Mouse (Mus musculus) liver, embryonic 13.5 days (tissue): ENCODE data around the gene Zfp58. TPM values are rescaled to one million over a fixed set of nuclear protein-coding genes. Genes with fewer than 3 reads are reported as not detected.

Experiments
- ATAC-seq: fragments of 200-750 bp; cut with Nextera tagmentation; 2 replicates; pipeline ENCODE4 v1.8.0; 2017; ENCODE audit warnings: low read depth, mild to moderate bottlenecking, moderate number of reproducible peaks, moderate library complexity
- DNase-seq: peaks from one replicate; pipeline ENCODE4 v3.0.0; 2022
- H3K27ac ChIP-seq: fragments of 300-500 bp; sonication (generic); 2 replicates; pipeline ENCODE4 v1.5.1; 2015; ENCODE audit warnings: moderate library complexity, mild to moderate bottlenecking, inconsistent platforms
- H3K27me3 ChIP-seq: fragments of 300-500 bp; sonication (generic); 2 replicates; pipeline ENCODE4 v1.6.1; 2015; ENCODE audit warnings: mild to moderate bottlenecking, inconsistent platforms
- H3K36me3 ChIP-seq: fragments of 300-500 bp; sonication (generic); 2 replicates; pipeline ENCODE4 v1.6.1; 2015; ENCODE audit warnings: mild to moderate bottlenecking, inconsistent platforms
- H3K4me1 ChIP-seq: fragments of 300-500 bp; sonication (generic); replicated peaks from 2 replicates; pipeline ENCODE4 v1.6.1; 2015; ENCODE audit warnings: inconsistent platforms
- H3K4me2 ChIP-seq: fragments of 300-500 bp; sonication (generic); 2 replicates; pipeline ENCODE4 v1.6.1; 2015; ENCODE audit warnings: inconsistent platforms, mild to moderate bottlenecking, moderate library complexity
- H3K4me3 ChIP-seq: fragments of 300-500 bp; sonication (generic); replicated peaks from 2 replicates; pipeline ENCODE4 v1.5.1; 2015; ENCODE audit warnings: mild to moderate bottlenecking, inconsistent platforms
- H3K9ac ChIP-seq: fragments of 300-500 bp; sonication (generic); 2 replicates; pipeline ENCODE4 v1.6.1; 2015; ENCODE audit warnings: mild to moderate bottlenecking, inconsistent platforms
- H3K9me3 ChIP-seq: fragments of 300-500 bp; sonication (generic); replicated peaks from 2 replicates; pipeline ENCODE4 v1.6.1; 2016; ENCODE audit warnings: inconsistent platforms
- WGBS: fragments of 180-500 bp; shearing (Covaris S2); methylation state at CpG from one replicate; pipeline ENCODE4 v1.1.7; 2015; ENCODE audit not compliant: insufficient replicate concordance; 5-methylcytosine and 5-hydroxymethylcytosine counted together
- polyA plus RNA-seq: library from polyadenylated mRNA; unstranded; fragments of >200 nt; fragmentation: Nextera tagmentation; extraction: Ambion mirVana; gene quantifications from 2 replicates; pipeline ENCODE4 v1.2.1, GENCODE M21; 2015

Zfp58 gene
- 3.1 and 3.3 TPM in 2 replicates for polyA plus RNA-seq

DNA sequence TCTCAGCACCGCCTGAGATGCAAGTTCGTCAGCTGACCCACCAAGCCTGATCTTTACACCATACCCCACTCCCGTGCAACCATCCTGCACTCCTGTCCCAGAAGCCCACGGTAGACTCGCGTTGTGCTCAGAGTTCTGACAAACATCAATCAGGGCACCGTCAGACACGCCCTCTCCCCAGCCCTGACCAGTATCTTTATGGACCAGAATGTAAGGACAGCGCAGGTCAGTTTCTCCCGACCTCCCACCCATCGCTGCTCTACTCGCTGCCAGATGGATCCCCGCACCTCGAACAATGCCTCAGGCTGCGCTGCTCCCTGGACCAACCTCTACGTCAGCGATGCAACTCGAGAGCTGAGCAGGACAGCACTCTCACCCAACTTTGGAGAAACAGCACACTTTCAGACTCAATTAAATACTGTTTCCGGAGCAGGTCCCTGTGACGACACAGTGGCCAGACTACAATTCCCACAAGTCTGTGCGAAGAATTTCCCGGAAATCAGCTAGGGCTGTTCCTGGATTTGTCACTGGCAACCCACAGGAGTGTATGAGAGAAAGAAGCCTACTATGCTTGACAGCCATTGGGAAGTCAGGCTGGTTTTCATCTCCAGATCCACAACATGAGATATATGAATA, at the start of gene Zfp58:
Gene Zfp58 (minus strand): TSS at position 472 of the 636 bp plus-strand sequence.
- H3K4me2 ChIP-seq = peak within 1 kb of the TSS; percentile 78
- H3K27ac ChIP-seq = peak within 1 kb of the TSS; percentile 53; the same call in 1 of the 2 replicates
- DNase-seq = peak; percentile 69
- ATAC-seq = peak; percentile 93
- peaks cover 12% of the 10 kb centered on the region for H3K4me1 ChIP-seq
- 0 out of 2 replicates have a peak, but pooled peaks cover 2% of the 10 kb centered on the region for H3K36me3 ChIP-seq
- H3K9me3 ChIP-seq = no peaks in the 10 kb centered on the region
- H3K9ac ChIP-seq = peak within 1 kb of the TSS; percentile 76
- WGBS = under 1% methylated on average over 22 of the region's 22 CpGs
- no peaks in the 10 kb centered on the region for H3K27me3 ChIP-seq
- H3K4me3 ChIP-seq = peak within 1 kb of the TSS; percentile 72

DNA sequence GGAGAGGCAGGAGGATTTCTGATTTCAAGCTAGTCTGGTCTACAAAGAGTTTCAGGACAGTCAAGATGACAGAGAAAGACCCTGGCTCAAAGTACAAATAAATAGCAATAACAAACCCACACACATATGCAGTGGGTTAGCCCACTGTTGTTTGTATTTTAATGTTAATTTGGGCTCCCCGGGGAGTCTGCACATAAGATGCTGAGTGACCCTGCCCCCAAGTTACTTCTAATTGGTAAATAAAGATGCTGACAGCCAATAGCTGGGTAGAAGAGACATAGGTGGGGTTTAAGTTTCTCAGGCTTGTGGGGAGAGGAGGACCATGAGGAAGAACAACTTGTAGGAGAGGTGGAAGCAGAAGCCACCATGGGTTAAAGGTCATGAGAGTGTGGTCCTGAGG, 45.6 kb upstream of the Zfp58 start:
- no peak overlapping the region for H3K27ac ChIP-seq
- WGBS = 72% methylated on average over 1 of the region's 1 CpGs
- H3K4me2 ChIP-seq = no peak overlapping the region
- 0 out of 2 replicates have a peak, but pooled peaks cover 2% of the 10 kb centered on the region for H3K4me1 ChIP-seq
- H3K27me3 ChIP-seq = no peaks in the 10 kb centered on the region
- no peak overlapping the region for H3K4me3 ChIP-seq
- DNase-seq = no peak
- H3K9me3 ChIP-seq = 0 out of 2 replicates have a peak, but pooled peaks cover 4% of the 10 kb centered on the region
- H3K9ac ChIP-seq = no peak overlapping the region
- peaks cover 46% of the 10 kb centered on the region for H3K36me3 ChIP-seq
- no peak for ATAC-seq

DNA sequence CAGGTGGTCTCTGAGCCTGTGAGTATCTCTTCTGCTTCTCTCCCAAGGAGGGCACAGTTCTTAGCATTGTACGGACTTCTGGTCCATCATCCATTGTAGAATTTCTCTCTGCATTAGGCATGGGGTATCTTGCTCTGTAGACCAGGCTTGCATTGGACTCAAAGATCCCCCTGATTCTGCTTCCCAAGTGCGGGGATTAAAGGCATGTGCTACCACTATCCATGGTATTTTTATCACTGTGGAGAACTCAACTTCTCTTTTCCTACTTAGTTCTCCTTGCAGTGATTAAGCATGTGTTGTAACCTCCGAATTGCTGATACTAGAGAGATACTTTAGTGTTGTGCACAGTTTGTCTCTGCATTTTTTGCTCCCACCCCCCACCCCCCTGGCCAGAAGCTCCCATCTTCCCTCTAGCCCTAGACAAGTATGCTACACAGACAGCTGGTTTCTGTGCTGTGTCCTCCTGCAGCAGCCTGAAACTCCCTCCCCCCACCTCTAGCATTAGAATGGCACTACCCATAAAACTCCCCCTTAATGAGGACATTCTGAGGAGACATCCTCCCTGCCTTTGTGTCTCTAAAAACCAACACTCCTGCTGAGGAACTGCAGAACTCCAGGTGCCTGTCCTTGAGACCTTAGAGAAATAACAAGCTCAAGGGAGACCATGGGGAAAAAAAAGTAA, 26.8 kb upstream of the Zfp58 start:
- DNase-seq = no peak
- Histone ChIP-seq H3K36me3 (no peaks in the 10 kb centered on the region), H3K4me2 (no peak overlapping the region), H3K9ac (no peak overlapping the region), H3K9me3 (no peaks in the 10 kb centered on the region), H3K27ac (no peak overlapping the region), H3K4me3 (no peak overlapping the region), H3K4me1 (peaks cover 25% of the 10 kb centered on the region), H3K27me3 (no peaks in the 10 kb centered on the region)
- no peak for ATAC-seq
- 54% methylated on average over 3 of the region's 3 CpGs for WGBS

DNA sequence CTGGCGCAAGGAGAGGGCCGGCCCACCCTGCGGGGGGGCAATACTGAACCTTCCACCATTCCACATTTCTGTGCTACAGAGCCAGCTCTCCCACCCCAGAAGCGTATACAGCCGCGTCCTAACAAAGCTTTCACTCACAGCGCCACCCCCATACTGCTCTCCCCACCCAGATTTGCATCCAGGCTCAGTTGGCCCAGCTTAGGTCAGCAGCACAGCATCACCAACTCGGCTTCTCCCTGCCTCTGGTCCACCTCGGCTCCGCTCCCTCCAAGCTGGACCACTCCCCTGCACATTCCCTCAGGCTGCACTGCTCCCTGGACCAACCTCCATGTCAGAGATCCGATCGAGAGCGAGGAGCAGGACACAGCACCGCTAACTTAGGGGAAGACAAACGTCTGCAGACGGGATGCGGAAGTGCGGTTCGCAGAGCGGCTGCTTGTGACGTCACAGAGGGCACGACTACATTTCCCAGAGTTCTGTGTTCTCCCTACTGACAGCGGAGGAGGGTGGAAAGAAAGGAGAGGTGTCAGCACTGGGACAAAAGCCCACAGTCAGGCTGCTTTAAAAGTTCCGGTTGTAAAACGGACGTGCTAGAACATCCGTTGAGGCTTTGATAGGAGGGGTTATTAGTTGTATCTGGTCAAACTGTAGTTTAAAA, 25.5 kb upstream of the Zfp58 start, which contains the start of the genes Gm26965 and Zfp87:
Gene Gm26965 (minus strand): TSS at position 399 of the 658 bp plus-strand sequence.
Gene Zfp87 (minus strand): TSS at position 425 of the 658 bp plus-strand sequence.
- peak; percentile 86 for DNase-seq
- H3K27me3 ChIP-seq = no peaks in the 10 kb centered on the region
- peaks cover 2% of the 10 kb centered on the region for H3K36me3 ChIP-seq
- H3K9ac ChIP-seq = peak within 1 kb of the TSS; percentile 76
- H3K4me3 ChIP-seq = peak within 1 kb of the TSS; percentile 74
- no peaks in the 10 kb centered on the region for H3K9me3 ChIP-seq
- ATAC-seq = peak; percentile 99
- H3K27ac ChIP-seq = peak within 1 kb of the TSS; percentile 72
- under 1% methylated on average over 27 of the region's 27 CpGs for WGBS
- H3K4me2 ChIP-seq = peak within 1 kb of the TSS; percentile 89
- peaks cover 25% of the 10 kb centered on the region for H3K4me1 ChIP-seq

DNA sequence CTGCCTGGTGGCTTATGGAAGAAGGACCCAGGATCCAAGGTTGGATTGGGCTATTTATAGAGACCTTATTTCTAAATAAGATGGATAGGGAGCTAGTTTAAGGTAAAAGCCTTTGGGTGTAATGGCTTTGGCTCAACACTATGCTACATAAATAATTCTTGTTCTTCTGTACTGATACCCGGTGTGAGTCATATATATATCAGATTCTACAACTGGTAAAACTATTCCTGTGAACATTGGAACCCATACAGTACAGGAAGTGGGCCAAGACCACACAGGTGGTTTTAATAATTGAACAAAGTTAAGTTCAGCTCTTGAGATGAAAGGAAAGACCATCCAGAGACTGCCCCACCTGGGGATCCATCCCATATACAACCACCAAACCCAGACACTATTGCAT, 553 bp upstream of the Zfp58 start:
- Histone ChIP-seq H3K27me3 (no peaks in the 10 kb centered on the region), H3K27ac (no peak overlapping the region), H3K36me3 (no peaks in the 10 kb centered on the region), H3K9me3 (no peaks in the 10 kb centered on the region), H3K4me1 (peaks cover 12% of the 10 kb centered on the region), H3K9ac (no peak overlapping the region), H3K4me3 (peak overlapping the region; percentile 72; the same call in 1 of the 2 replicates), H3K4me2 (no peak overlapping the region; the same call in 1 of the 2 replicates)
- WGBS = 66% methylated on average over 1 of the region's 1 CpGs
- DNase-seq (no peak), ATAC-seq (no peak)

DNA sequence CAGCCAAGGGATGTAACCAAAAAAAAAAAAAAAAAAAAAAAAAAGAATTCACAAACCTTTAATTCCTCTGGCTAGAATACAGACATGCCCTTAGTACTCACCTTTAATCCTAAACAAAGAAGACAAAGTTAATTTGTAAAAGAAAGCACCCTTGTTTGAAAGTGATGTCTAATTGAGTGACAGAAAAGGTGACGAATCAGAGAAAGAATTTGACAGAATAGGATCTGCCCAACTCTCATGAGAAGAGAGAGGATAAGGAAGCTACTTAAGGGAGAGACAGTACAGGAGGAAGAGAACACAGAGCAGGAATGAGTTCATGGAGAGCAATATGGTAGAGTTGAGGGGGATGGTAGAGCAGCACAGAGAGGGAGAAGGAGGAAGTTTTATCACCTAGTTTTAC, 4.7 kb downstream of the Zfp58 start:
- no peaks in the 10 kb centered on the region for H3K27me3 ChIP-seq
- 0 out of 2 replicates have a peak, but pooled peaks cover 8% of the 10 kb centered on the region for H3K9me3 ChIP-seq
- ATAC-seq (no peak), DNase-seq (no peak)
- no peak overlapping the region for H3K4me3 ChIP-seq
- peaks cover 30% of the 10 kb centered on the region for H3K36me3 ChIP-seq
- 65% methylated on average over 1 of the region's 1 CpGs for WGBS
- H3K4me1 ChIP-seq = peaks cover 12% of the 10 kb centered on the region
- H3K27ac ChIP-seq = no peak overlapping the region
- no peak overlapping the region for H3K4me2 ChIP-seq
- H3K9ac ChIP-seq = no peak overlapping the region

DNA sequence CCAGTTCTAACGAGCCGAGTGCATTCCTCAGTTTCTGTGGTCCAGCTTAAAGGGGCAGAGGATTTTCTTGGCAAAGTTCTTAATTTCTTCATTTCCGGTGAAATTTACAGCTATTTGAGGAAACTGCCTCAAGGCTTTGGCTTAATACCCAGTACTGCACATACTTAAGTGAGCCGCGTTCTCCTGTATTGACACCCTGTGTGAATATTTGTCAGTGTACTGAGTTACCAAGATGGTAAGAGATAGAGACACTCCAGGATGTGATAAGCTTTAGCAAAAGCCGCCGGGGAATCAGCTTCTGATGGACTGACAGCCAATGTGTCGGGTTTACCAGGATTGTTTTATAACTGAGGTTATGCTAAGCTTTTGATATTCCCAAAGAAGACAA, 15.9 kb downstream of the Zfp58 start:
- Histone ChIP-seq H3K4me1 (peaks cover 21% of the 10 kb centered on the region), H3K36me3 (no peaks in the 10 kb centered on the region), H3K4me2 (peak overlapping the region; percentile 76), H3K9ac (peak overlapping the region; percentile 79), H3K4me3 (peak overlapping the region; percentile 75), H3K27me3 (no peaks in the 10 kb centered on the region), H3K27ac (peak overlapping the region; percentile 41; the same call in 1 of the 2 replicates), H3K9me3 (no peaks in the 10 kb centered on the region)
- ATAC-seq (peak; percentile 22; the same call in 1 of the 2 replicates), DNase-seq (no peak)
- 27% methylated on average over 8 of the region's 8 CpGs for WGBS

DNA sequence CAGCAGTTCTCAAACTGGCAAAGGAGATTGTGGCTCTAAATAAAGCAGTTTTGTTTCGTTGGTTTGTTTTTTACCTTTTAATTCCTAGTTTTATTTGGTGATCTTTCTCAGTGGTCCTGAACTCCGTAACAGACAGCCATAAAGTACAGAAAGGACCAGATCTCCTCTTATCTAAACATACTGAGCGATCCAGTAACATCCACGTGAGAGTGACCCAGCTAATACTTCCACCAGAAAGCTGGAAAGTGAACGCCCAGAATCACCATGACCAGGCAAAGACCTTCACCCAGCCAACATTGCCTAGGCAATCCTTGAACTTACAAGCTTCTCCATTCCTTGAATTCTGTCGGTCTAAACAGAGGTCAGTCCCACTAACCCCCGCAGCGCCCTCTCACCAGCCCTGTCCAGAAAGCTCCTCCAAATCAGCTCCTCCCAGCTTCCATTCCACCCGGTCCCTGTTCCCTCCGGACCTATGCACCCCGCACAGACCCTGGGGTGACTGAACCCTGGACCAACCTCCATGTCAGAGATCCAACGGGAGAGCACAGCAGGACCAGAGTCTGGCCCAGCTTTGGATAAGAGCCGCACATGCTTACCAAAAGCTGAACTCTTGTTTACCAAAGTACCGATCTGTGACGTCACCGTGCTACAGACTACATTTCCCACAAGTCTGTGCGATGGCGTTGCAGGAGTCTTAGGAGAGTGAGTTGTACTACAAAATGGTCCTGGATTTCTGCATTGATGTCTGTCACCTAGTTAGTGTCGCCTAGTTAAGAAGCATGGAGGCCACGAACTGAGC, 16.5 kb downstream of the Zfp58 start, which contains the start of gene Zfp874b:
Gene Zfp874b (minus strand): TSS at position 634 of the 799 bp plus-strand sequence.
- WGBS = 2% methylated on average over 20 of the region's 20 CpGs

DNA sequence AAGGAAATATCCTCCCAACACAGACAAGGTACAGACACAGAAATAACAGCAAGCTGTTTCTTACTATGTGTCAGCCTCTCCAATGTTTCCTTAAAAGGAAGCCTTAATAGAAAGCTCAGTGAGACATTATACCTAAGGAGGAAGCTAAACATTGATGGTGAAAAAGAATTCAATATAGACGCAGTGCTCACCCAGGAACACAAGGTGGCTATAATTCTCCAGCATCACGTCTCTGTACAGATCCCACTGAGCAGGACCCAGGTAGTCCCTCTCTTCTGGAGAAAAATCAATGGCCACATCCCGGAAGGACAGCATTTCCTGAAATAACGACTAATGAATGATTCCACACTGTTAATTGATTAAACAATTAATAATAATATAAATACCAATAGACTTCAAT, 18.8 kb downstream of the Zfp58 start:
- no peak for DNase-seq
- Histone ChIP-seq H3K27ac (no peak overlapping the region), H3K4me3 (no peak overlapping the region), H3K36me3 (peaks cover 4% of the 10 kb centered on the region; the same call in 1 of the 2 replicates), H3K4me1 (peaks cover 21% of the 10 kb centered on the region), H3K9me3 (no peaks in the 10 kb centered on the region), H3K9ac (no peak overlapping the region), H3K27me3 (no peaks in the 10 kb centered on the region), H3K4me2 (0 out of 2 replicates have a peak overlapping the region, but pooled peaks have one; percentile 0)
- 57% methylated on average over 4 of the region's 4 CpGs for WGBS
- no peak for ATAC-seq

More for the DNA sequence above, 16.5 kb downstream of the Zfp58 start, which contains the start of gene Zfp874b:
- peak within 1 kb of the TSS; percentile 76 for H3K4me2 ChIP-seq
- no peaks in the 10 kb centered on the region for H3K27me3 ChIP-seq
- no peaks in the 10 kb centered on the region for H3K9me3 ChIP-seq
- peak within 1 kb of the TSS; percentile 75 for H3K4me3 ChIP-seq
- ATAC-seq (peak; percentile 94), DNase-seq (peak; percentile 79)
- peak within 1 kb of the TSS; percentile 87 for H3K27ac ChIP-seq
- peak within 1 kb of the TSS; percentile 79 for H3K9ac ChIP-seq
- peaks cover 21% of the 10 kb centered on the region for H3K4me1 ChIP-seq
- no peaks in the 10 kb centered on the region for H3K36me3 ChIP-seq

DNA sequence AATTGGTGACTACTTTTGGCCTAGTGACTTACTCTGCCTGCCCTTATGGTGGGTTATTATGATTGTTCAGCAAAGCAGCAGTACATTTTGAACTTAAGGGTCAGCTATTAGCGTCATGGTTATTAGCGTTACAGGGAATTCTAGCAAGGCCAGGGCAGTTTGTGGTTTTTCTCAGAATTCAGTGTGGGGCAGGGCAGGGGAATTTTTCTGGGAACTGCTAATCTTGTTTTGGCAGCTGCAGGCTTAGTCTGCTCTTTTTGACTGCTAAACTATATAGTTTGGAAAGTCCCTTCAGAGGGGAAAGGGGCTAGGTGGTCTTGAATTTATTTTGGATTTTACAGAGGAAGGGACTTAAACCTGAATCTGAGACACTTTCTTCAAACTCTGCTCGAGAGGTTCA, 31.1 kb downstream of the Zfp58 start:
- Histone ChIP-seq H3K27me3 (no peaks in the 10 kb centered on the region), H3K9me3 (0 out of 2 replicates have a peak, but pooled peaks cover 5% of the 10 kb centered on the region), H3K4me2 (no peak overlapping the region), H3K9ac (no peak overlapping the region), H3K36me3 (peaks cover 28% of the 10 kb centered on the region), H3K4me3 (no peak overlapping the region), H3K27ac (no peak overlapping the region), H3K4me1 (no peaks in the 10 kb centered on the region)
- DNase-seq = no peak
- 60% methylated on average over 3 of the region's 3 CpGs for WGBS
- peak; percentile 26; the same call in 1 of the 2 replicates for ATAC-seq
